Mouse (Mus musculus): Measurements from ENCODE around the gene Dnajb9. TPM values are rescaled to one million over a fixed set of nuclear protein-coding genes. Genes with fewer than 3 reads are reported as not detected.

Dnajb9 gene
- polyA plus RNA-seq, 1 experiment from 2014 or later = 20.9 TPM

GRCm38 (mm10) chr12:44159349-44159748 lies 50.8 kb downstream of the Dnajb9 start:
- Histone ChIP-seq H3K27me3 (ENCODE audit: control insufficient read depth, insufficient read depth, low read length) (no peaks in the 10 kb centered on the region), H3K4me2 (ENCODE audit: low read depth, low read length, severe bottlenecking) (no peak overlapping the region), H3K9me3 (ENCODE audit: control insufficient read depth, low read length) (no peaks in the 10 kb centered on the region), H3K36me3 (ENCODE audit: control insufficient read depth, insufficient read depth, low read length) (no peaks in the 10 kb centered on the region), H3K4me1 (replicated peaks; ENCODE audit: control insufficient read depth, insufficient read depth, low read length) (no peaks in the 10 kb centered on the region), H3K9ac (ENCODE audit: low read length) (no peak overlapping the region), H3K27ac (ENCODE audit: low read depth, low read length) (no peak overlapping the region), H3K4me3 (ENCODE audit: low read depth, low read length) (no peak overlapping the region)
- ATAC-seq (replicated peaks; ENCODE audit: low FRiP score) (no peak), DNase-seq (ENCODE audit: low spot score) (no peak)
- WGBS = 70% methylated on average over 1 of the region's 1 CpGs

Small RNA genes within 50 kb of the gene (microRNA-seq; reads per million reads assigned to microRNA genes)
- gene Mir5627 (ENCODE audit: insufficient number of aligned reads) = not detected

Other genes starting within 250 kb of the Dnajb9 start
- 70.1 and 82.3 TPM in 2 replicates for gene Pnpla8, start 11.0 kb upstream of the Dnajb9 start, polyA plus RNA-seq (2014; fragmentation: Nextera tagmentation; extraction: Ambion mirVana)
- gene Nrcam, start 118.6 kb upstream of the Dnajb9 start, polyA plus RNA-seq (2014; fragmentation: Nextera tagmentation; extraction: Ambion mirVana) = 44.0 and 50.1 TPM in 2 replicates